Mouse (Mus musculus) gastrocnemius, postnatal 14 days (tissue): ENCODE measurements around the gene Slc27a4. TPM values are rescaled to one million over a fixed set of nuclear protein-coding genes. Genes with fewer than 3 reads are reported as not detected.

Experiments
- DNase-seq: peaks from one replicate; pipeline ENCODE4 v3.0.0; 2021; ENCODE audit warnings: mixed read lengths
- intact Hi-C: fragments of 180-260 bp; cut with DNase I; formaldehyde crosslinking; loops from one replicate; pipeline ENCODE4 v1.15.1; 2025; ENCODE audit warnings: low total_unique reads
- total RNA-seq, 2 experiments: library from RNA; stranded (reverse); gene quantifications; 2 replicates each; pipeline ENCODE4 v1.2.3; 2021

Slc27a4 gene
- total RNA-seq, 2 experiments from 2014 or later = 8.6 to 10.1 TPM

- intact Hi-C loops = loop anchor here (5.0 kb wide), 2 partner anchors 40 to 50 kb away; no protein-coding TSS in a partner anchor
- peak; percentile 72 for DNase-seq
These were observed 15.2 kb downstream of the Slc27a4 start for GRCm38 (mm10) chr2:29817426-29818232.

GRCm38 (mm10) chr2:29819363-29819762, 16.9 kb downstream of the Slc27a4 start:
- intact Hi-C loops = loop anchor here (5.0 kb wide), 2 partner anchors 38 to 52 kb away; no protein-coding TSS in a partner anchor
- DNase-seq = no peak

GRCm38 (mm10) chr2:29820025-29820817, 17.8 kb downstream of the Slc27a4 start, which contains the start of gene Urm1:
Urm1 (plus strand) TSS chr2:29820075.
- intact Hi-C loops = no loop called here
- DNase-seq = peak; percentile 60

- intact Hi-C loops = no loop called here
- DNase-seq = no peak
These were observed 24.0 kb downstream of the Slc27a4 start for GRCm38 (mm10) chr2:29826318-29826925.

- intact Hi-C loops = no loop called here
- peak; percentile 94 for DNase-seq
These were observed 24.7 kb downstream of the Slc27a4 start for GRCm38 (mm10) chr2:29826926-29827708.

- no peak for DNase-seq
- intact Hi-C loops = no loop called here
These were observed 25.2 kb downstream of the Slc27a4 start for GRCm38 (mm10) chr2:29827709-29828024.

GRCm38 (mm10) chr2:29831106-29831505, 28.7 kb downstream of the Slc27a4 start:
- no peak for DNase-seq
- intact Hi-C loops = no loop called here

- intact Hi-C loops = no loop called here
- no peak for DNase-seq
These were observed 31.4 kb downstream of the Slc27a4 start for GRCm38 (mm10) chr2:29833796-29834195.

- intact Hi-C loops = no loop called here
These were observed 33.0 kb downstream of the Slc27a4 start for GRCm38 (mm10) chr2:29835391-29835899.

GRCm38 (mm10) chr2:29839460-29839859, 37.0 kb downstream of the Slc27a4 start:
- intact Hi-C loops = no loop called here
- no peak for DNase-seq

More at GRCm38 (mm10) chr2:29835391-29835899, 33.0 kb downstream of the Slc27a4 start:
- DNase-seq = no peak

- intact Hi-C loops = no loop called here
These were observed 41.0 kb downstream of the Slc27a4 start for GRCm38 (mm10) chr2:29843231-29844105.

GRCm38 (mm10) chr2:29844115-29844514, 41.7 kb downstream of the Slc27a4 start:
- no peak for DNase-seq
- intact Hi-C loops = no loop called here

More at GRCm38 (mm10) chr2:29843231-29844105, 41.0 kb downstream of the Slc27a4 start:
- no peak for DNase-seq

- DNase-seq = no peak
- intact Hi-C loops = no loop called here
These were observed 42.2 kb downstream of the Slc27a4 start for GRCm38 (mm10) chr2:29844661-29845060.

GRCm38 (mm10) chr2:29845636-29846035, 43.2 kb downstream of the Slc27a4 start:
- no peak for DNase-seq
- intact Hi-C loops = no loop called here

GRCm38 (mm10) chr2:29846061-29846853, 43.8 kb downstream of the Slc27a4 start:
- DNase-seq = no peak
- intact Hi-C loops = no loop called here

- no peak for DNase-seq
- intact Hi-C loops = no loop called here
These were observed 44.5 kb downstream of the Slc27a4 start for GRCm38 (mm10) chr2:29846911-29847310.

GRCm38 (mm10) chr2:29849041-29849440, 46.6 kb downstream of the Slc27a4 start:
- intact Hi-C loops = no loop called here
- no peak for DNase-seq
